Mouse (Mus musculus) heart, postnatal 25 days (tissue): ENCODE results near the gene Suox. TPM values are rescaled to one million over a fixed set of nuclear protein-coding genes. Genes with fewer than 3 reads are reported as not detected.
"Not testable (repeated sequence)": the region's sequence is repeated elsewhere in the genome, so short reads cannot be mapped to it uniquely, and the experiment has no call there.

Experiments
- DNase-seq: peaks from one replicate; pipeline ENCODE4 v3.0.0; 2022; ENCODE audit warnings: low spot score
- intact Hi-C: fragments of 180-260 bp; cut with DNase I; formaldehyde crosslinking; loops from one replicate; pipeline ENCODE4 v1.15.1; 2025
- total RNA-seq, 2 experiments: library from RNA; stranded (reverse); gene quantifications; 2 replicates each; pipeline ENCODE4 v1.2.3; 2021

Gene Suox
- 10 to 100 TPM; 22.1 to 23.1 TPM for total RNA-seq

DNA sequence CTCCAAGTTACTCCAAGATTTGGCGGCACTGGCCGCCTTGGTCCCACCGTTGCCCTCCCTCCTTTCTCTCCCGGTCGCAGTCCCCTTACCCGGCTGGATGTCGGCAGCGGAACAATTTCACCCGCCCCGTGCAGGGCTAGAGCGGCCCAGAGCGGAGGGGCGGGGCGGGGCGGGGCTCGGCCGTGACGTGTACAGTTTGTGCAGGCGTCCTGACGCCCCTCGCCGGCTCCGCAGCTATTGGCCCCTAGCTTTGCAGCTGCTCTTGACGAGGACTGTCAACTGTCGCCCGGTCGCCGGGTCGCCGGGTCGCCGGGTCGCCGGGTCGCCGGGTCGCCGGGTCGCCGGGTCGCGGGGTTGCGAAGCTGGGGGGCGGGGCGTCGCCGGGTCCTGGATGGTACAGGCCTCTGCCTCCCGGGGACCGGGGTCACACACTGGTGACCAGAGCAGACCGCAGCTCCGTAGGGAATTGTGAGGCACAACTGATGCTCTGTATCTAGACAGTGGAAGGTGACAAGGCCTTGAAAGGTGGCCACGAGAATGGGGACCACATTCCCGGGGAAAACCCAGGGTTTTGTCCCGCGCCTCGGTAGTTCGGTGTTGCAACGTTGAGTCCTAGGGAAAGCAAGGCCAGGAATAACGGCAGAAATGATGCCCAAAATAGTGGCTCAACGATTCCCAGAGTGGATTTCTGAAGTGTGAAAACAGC, at the start of gene Suox:
Gene Suox (minus strand): TSS at position 311 of the 706 bp plus-strand sequence.
- intact Hi-C loops = loop anchor here (2.0 to 5.0 kb wide), 3 partner anchors 47 to 107 kb away; partner anchors contain the start of genes Pa2g4 and Rps26
- DNase-seq = peak; percentile 71

DNA sequence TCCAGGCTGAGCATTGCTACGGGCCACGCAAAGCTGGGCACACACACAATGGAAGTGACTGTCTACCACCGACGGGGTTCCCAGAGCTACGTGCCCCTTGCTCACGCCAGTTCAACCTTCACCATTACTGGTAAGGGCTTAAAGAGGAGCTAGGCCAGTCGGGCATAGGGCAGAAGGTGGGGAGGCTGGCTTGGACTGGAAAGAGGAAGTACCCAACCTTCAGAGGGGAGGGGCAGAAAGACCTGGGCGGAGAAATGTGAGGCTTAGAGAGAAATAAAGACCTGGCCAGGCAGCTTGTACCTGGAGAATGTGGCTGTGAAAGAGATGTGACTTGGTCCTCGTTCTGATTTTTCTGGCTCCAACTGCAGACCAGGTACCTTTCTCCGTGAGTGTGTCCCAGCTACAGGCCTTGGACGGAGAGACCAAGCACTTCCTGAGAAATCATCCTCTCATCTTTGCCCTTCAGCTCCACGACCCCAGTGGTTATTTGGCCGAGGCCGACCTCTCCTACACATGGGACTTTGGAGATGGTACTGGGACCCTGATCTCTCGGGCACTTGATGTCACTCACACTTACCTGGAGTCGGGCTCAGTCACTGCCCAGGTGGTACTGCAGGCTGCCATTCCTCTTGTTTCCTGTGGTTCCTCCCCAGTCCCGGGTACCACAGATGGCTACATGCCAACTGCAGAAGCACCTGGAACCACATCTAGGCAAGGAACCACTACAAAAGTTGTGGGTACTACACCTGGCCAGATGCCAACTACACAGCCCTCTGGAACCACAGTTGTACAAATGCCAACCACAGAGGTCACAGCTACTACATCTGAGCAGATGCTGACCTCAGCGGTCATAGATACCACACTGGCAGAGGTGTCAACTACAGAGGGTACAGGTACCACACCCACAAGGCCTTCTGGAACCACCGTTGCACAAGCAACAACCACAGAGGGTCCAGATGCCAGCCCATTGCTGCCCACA, 42.0 kb upstream of the Suox start:
- intact Hi-C loops = no loop called here
- no peak for DNase-seq

DNA sequence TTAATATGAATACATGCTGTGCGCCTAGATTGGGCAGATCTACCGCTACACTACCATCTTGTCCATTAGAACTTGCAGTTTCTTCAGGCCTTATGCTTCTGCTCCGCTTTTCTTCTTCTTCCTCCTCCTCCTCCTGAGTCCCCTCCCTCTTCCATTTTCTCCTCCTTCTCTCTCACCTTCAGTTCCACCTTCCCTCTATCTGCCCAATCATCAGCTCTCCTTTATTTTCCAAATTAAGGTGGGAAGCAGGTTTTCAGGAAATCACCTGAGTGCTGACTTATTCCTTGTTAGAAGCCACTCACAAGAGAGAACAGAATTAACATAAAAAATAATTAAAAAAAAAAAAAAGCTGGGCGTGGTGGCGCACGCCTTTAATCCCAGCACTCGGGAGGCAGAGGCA, 37.4 kb upstream of the Suox start:
- intact Hi-C loops, DNase-seq: not testable (repeated sequence)

DNA sequence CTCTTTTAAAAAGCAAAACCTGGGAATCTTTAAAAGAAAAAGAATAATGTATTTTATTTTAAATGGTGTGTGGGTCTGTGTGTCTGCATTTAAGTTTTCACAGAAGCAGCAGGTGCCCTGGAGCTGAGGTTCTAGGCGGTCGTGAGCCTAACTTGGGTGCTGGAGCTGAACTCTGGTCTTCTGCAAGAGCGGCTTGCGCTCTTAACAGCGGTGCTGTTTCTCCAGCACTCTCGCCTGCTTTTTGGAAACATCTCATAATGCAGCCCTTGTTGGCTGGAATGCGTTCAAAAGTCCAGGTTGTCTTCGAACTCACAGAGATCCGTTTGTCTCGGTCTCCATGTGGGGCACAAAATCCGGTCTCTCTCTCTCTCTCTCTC, 31.4 kb upstream of the Suox start:
- DNase-seq = no peak
- intact Hi-C loops = no loop called here

DNA sequence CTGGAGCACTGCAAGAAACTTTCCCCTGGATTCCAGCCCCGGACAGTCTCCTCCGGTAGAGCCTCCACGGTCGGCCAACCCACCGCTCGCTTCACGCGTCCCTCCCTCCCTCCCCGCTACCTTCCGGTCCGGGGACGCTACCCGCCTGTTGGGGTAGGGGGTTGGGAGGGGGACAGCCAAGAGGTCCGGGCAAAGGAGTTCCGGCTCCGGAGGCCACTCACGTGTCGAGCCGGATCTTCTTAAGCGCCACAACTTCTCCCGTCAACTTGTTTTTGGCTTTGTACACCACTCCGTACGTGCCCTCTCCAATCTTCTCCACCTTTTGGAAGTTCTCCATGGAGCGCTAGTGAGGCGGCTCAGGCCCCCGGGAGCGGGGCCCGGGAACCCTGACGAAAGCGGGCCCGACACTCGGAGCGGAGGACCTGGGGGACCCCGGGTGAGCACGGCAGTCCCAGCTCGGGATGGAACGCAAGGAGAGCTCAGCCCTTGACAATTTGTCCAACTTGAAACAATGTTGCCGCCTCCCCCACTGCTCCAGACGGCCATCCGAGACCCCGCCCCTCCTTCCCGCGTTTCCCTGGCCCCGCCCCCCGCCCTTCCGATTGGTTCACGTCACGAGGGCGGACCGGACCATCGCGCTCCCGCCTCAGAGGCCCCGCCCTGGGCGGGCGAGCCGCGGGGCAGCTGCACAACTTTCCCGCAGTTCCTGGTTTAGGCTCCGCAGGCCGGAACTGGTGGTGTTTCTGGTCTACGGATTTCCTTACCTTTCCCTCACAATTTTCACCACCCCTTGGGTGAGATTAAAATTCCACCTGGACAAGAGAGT, 30.8 kb upstream of the Suox start, which contains the start of gene Cdk2:
Gene Cdk2 (minus strand): TSS at position 541 of the 826 bp plus-strand sequence.
- peak; percentile 86 for DNase-seq
- intact Hi-C loops = no loop called here

DNA sequence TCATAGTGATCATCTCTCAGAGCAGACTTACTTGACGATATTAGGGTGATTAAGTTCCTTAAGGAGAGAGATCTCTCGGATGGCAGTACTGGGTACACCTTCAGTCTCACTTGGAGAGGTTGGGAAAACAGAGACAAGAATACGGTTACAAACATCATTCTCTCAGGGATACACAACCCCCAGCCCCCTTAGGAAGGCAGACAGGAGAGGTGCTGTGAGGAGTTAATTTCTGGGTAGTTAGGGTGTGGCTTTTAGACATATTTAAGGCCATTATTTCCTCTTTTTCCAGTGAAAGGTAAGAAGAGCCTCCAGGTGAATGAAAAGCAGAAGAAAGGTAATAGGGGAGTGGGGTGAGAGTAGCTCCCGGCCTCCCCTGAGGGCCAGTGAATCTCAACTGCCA, 30.0 kb upstream of the Suox start, which contains the start of gene Pmel:
Gene Pmel (plus strand): TSS at position 301 of the 400 bp plus-strand sequence.
- no peak for DNase-seq
- intact Hi-C loops = no loop called here

DNA sequence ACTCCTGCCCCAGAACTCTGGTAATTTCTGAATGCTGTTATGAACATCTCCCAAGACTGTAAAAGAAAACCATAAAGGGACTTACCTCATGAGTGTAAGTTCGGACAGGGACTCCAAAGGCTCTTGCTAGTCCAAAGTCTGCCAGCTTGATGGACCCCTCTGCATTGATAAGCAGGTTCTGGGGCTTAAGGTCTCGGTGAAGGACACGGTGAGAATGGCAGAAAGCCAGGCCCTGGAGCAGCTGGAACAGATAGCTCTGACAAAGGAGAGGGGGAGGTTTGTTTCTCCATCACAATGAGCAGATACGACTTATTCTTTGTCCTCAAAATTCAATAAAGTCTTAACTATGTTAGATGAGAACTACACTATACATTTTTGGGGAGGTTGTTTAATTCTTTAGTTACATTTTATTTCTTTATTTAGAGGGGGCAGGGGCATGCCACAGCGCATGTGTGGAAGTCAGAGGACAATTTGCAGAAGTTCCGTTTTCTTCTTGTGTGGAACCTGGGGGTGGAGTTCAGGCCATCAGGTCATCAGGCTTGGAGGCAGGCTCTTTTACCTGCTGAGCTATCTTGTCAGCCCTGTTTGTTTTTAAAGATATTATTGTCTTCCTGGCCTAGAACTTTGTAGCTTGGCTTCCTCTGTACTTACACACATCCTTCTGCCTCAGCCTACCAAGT, 28.6 kb upstream of the Suox start:
- no peak for DNase-seq

DNA sequence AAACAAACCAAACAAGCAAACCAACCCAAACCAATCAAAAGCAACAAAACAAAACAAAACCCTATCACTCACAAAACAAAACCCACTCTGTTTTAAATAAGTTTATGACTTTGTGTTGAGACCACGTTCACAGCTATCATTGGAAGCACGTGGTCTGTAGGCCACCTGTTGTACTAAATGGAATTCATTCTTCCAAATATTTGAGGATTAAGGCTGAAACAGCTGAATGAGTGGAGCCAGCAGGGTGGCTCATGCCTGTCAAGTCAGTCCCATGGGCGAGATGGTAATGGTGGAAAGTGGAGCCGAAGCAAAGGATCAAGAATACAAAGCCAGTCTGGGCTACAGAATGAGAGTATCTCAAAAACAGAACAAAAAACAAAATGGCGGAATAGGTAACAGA, 26.8 kb upstream of the Suox start:
- intact Hi-C loops = no loop called here
- DNase-seq = no peak

More for the DNA sequence above, 28.6 kb upstream of the Suox start:
- intact Hi-C loops = no loop called here

DNA sequence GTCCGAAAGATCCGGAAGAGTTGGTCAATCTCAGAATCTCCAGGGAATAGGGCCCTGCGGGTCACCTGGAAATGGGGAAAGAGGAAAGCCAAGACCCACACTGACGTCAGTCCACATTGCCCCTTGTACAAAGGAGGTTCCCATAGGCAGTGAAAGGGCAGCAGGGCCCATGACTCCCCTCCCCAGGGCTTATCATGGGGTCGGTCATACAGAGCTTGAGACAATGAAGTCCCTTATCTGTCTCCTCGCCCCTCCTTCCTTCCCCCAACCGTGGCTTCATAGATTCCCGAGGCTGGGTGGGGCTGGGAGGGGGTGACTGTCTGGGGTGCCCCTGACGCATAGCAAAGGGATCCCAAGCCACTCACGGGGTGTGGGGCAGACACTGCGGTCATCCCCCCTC, 25.7 kb upstream of the Suox start:
- no peak for DNase-seq
- intact Hi-C loops = no loop called here

DNA sequence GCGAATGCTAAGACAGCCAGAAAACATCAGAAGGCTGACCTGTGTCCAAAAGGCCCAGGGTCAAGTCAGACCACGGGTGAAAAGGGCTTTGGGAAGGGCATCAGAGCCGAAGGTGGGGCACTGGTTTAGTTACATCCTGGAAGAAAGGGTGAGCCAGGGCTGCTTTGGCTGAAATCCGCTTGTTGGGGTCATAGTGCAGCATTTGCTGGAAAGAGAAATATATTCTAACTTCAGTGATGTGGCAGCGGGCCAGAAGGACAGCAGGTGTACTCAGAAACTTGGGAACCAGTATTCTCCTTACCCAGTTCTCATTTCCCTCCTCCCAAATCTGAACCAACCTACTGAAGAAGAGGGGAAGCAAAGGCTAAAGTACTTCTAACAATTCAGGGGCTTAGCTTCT, 25.1 kb upstream of the Suox start:
- no peak for DNase-seq
- intact Hi-C loops = no loop called here

DNA sequence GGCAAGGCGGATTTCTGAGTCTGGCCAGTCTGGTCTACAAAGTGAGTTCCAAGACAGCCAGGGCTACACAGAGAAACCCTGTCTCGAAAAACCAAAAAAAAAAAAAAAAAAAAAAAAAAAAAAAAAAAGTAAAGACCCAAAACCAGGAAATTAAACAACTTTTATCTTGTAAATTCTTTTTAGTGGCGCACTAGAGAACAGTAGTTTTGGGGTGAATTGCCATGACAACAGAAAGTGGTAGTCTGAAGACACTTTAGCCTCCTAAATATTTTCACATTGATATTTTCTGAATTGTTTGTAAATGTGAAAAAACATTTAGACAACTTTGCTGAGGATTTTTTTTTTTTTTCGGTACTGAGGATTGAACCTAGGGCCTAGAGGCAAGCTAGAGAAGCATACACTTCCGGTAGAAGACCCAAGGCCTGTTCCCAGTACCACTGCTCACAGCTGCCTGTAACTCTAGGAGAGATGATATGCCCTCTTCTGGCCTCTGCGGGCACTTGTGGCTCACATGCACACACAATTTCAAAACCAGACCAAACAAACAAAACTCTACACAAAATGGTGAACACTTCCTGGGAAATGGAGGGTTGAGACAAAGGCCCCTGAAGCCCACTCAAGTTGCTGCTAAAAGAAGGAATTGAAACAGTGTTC, 23.3 kb upstream of the Suox start:
- no peak for DNase-seq
- intact Hi-C loops = no loop called here

DNA sequence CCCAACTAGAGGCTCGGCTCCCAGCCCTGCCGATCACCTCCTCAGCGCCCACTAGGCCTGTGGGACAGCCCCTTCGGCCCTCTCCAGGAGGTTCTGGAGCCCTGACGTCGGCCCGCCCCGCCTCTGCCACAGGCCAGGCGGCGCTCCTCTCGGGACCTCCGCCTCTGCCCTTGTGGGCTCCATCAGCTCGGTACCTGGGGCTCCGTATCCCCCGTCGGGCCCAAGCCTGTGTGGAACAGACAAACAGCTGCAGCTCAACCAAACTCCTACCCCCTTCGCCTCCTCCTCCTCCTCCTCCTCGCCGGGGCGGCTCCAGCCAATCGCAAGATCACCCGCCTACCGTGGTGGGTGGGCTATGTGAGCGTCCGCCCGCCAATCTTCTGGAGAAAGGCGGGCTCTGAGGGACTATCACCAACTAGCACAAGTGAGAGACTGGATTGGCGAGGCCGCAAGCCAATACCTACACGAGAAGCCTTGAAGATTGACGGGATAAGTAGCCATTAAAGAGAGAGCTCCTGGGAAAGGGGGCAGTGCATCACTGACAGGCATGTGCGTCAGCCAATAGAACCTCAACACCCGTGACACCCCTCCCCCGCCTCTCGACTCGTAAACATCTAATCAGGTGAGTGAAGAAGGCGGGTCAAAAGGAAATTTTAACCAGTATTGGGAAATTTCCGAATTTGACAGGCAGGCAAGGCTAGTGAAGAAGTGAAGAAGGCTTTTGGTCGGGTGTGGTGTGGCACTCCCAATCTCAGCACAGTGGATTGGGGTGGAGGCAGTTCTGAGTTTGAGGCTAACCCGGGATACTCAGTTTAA, 22.3 kb upstream of the Suox start, which contains the start of gene Rab5b:
Gene Rab5b (minus strand): TSS at position 273 of the 816 bp plus-strand sequence.
- peak; percentile 100 for DNase-seq
- intact Hi-C loops = no loop called here

DNA sequence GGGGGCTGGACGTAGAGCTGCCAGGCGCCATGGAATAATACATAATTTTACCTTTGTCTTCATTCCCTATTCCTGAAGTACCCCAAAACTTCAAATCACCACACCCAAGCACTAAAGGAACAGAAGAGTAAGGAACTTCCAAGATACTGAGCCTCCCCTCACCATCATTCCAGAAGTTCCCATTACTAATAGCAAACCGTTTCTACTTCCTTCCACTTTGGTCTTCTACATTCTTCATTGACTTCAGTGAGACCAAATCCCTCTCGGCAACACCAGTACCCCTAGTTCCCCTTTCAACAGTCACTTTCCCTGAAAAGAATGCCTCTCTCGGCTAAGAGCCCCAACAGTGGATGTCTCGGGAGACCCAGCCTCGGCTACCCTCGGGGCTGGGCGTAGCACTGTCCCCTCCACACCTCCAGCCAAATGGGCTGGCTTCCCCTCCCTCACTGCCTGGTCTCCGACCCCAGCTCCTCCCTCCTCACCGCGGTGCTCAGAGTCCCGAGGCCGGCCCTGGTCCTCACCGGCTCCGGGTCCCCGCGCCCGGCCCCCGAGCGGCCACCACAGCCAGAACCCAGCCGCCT, 21.6 kb upstream of the Suox start:
- DNase-seq = no peak
- intact Hi-C loops = no loop called here

DNA sequence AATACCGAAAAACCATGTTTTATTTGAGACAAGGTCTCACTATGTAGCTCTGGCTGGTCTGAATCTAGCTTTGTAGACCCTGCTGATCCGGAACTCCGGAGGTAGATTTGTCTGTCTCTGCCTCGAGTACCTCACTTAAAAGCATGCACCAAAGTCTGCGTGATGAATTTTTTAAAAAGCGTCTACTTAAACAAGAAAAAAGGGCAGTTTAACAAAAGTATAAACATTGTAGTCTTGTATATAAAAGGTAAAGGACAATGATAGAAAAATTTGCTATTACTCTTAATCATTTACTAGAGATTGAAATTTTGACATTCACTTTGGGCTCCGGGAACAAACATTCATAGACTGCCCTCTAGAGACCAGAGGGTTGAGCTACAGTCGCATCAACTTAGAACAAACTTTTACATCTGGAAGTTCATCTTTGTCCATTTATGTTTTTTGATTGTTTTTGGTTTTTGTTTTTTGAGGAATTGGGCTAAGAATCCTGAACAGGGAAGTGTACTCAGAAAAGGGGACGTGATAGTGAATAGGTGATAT, 666 bp upstream of the Suox start:
- intact Hi-C loops = loop anchor here (5.0 kb wide), 2 partner anchors 47 to 107 kb away; partner anchors contain the start of genes Pa2g4 and Rps26
- no peak for DNase-seq

DNA sequence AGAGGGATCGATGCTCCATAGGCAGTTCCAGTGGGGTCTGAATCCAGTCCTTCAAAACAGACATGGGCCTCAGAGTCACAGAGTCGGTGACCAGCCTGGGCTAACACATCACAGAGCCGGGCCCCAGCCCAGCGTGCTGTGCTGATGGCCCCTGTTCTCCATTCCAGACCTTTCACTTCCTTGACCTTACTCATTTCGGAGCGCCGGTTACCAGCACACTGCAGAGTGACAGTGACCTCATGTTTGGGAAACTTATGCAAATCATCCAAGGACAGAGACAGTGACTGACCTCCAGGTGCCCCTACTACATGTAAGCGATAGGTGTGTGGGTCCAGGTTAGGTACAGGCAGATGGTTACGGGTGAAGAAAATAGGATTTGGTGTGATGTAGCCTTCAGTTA, 2.7 kb downstream of the Suox start:
- intact Hi-C loops = loop anchor here (5.0 kb wide), 2 partner anchors 44 to 104 kb away; partner anchors contain the start of genes Pa2g4 and Rps26
- no peak for DNase-seq

DNA sequence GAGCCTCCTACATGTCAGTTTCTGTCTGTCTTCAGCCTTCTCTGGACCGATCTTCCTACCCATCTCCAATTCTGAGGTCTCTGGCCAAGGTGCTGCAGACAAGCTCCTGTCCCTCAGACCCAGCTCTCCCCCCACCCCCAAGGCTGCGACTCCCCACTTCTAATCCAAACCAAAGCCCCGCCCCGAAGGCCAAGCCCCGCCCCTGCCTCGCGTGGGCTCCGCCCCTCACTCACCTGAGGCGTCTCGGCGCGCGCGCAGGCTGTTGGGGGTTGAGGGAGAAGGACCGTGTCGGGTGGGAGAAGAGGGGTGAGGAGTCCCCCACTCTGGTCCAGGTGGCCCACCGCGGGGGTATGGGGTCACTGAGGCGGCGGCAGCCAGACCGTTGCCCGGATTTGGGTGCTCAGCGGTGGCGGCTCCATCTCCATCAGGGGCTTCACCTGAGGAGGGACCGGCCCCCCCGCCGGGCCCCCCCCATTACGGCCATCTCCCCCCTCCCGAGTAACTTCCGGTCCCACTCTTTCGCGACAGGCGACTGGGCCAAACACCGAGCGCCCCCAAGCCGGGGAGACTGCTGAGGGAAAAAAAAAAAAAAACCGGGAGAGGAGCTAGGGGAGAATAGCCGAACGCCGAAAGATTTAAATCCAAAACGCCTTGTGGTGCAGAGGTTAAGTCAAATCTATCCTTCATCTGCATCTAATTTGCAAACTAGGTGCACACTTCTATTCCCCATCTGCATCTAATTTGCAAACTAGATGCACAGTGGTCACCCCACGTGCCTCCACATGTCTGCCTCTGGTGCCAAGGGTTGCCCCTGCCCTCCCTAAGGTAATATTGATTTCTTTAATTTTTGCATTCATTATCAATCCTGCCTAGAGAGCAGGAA, 4.8 kb downstream of the Suox start:
- intact Hi-C loops = no loop called here
- no peak for DNase-seq
